Mouse (Mus musculus) left cerebral cortex, postnatal 36 days (tissue): ENCODE measurements around the gene Ncoa1. TPM values are rescaled to one million over a fixed set of nuclear protein-coding genes. Genes with fewer than 3 reads are reported as not detected.

ENCODE experiments used
- DNase-seq, 2 experiments: peaks; one replicate each; pipeline ENCODE4 v3.0.0; 2021 to 2022; ENCODE audit warnings: low spot score in 2 of 2, mixed read lengths in 1 of 2
- intact Hi-C: fragments of 180-260 bp; cut with DNase I; formaldehyde crosslinking; loops from one replicate; pipeline ENCODE4 v1.15.1; 2025
- total RNA-seq, 2 experiments: library from RNA; stranded (reverse); gene quantifications; 2 replicates each; pipeline ENCODE4 v1.2.3; 2021

The Ncoa1 gene
- total RNA-seq, 2 experiments from 2014 or later: 104 to 110 TPM

DNA sequence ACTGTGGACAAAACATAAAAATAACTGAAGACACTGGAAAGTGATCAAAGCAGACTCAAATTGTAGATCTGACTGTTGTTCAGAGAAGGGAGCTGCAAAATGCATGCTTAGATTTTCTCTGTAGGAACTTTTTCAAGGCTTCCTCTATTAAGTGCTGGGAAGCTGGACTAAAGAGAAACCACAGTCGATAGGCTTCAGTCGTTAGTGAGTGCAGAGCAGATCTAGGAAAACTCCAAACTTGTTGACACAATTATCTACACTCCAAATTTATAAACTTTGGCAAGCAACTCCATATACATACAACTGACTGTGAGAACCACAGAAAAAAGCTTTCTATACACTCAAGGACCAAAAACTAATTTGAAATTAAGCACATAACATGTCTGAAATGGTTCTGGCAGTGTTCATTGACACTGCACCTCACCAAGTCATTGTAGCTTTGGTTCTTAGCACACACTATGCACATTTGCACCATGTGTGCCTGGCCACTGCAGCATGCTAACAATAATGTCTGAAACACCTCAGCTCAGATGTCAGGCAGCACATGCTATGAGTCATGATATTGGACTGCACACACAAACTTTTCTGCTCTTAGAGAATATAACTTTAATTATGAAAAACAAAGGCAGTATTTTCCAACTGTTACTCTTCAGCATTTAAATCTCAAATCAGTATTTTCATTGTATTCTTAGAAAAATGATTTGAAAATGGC is 121.8 kb downstream of the Ncoa1 start:
- DNase-seq: no peak
- intact Hi-C loops: no loop called here

DNA sequence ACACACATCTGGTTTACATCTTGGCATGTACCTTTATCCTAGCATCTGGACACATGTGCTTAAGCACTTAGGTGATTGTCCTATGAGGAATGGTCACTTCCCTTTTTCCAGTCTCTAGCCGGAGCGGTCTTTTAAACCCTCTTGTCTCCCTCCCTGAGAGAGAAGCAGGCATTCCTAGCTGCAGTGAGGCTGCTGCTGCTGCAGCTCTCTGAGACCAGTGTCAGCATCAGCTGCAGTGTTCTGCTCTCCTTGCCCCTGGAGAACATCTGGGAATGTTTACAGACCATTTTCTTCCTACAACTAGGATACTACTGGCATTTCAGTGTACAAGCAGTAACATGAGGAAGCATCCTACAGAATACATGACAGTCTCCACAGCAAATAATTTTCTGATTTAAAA is 133.8 kb downstream of the Ncoa1 start:
- no peak for DNase-seq
- intact Hi-C loops: no loop called here

DNA sequence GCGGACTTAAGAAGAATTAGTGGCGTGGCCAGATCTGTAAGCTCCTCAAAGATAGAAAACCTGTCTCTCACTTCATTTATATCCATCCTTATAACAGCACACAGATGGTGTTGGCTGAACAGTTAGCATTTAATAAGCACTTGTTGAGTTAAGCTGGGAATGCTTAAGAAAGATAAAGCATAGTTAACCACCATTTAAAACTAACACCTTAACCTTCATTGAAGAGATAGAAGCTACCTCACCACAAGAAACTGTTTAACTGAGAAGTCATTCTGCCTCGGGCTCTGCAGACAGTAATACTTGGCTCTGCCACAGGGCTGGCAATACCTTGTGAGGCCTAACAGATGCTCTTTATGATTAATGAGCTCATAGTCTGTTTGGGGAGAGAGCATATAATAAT is 134.9 kb downstream of the Ncoa1 start:
- intact Hi-C loops: no loop called here
- DNase-seq: no peak

DNA sequence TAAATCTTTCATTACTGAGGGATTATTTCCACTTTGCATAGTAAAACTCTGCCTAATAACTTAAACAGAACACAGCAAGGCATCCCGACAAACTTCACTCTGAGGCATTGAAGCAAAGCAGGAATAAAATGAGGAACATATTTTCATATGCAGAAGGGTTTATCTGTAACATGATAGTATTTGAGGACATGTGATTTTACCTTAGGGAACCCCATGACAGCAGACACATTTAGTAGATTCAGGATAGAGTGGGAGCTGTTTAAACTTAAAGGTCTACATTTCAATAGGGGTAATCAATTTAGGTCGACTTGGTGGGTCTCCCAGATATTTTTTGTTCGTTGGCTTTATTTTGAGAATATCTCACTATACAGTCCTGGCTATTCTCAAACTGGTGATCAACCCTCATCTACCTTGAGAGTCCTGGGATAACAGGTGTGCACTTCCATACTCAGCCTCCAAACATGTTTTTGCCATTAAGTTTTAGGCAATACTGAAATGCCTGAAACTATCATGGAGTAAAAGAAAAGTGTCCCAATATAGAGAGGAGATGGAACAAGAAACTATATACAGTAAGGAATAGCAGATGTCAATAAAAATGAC is 136.6 kb downstream of the Ncoa1 start:
- DNase-seq: no peak
- intact Hi-C loops: no loop called here

DNA sequence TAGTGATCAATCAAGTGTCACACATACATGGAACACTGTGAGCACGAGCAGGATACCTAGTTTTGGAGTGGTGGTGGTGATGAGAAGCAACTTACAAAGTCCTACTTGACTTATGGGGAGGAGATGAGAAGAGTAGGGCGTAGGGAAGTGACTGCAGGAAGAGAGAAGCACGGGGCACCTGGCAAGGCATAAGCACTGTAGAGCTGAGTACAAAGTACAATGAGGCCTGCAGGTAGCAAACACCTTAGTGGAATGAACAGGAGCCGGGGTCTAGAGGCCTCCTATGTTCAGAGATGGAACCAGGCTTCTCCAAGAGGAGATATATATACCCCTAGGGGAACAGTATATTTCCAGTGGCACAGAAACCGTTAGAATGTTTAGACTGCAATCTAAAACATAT is 153.4 kb downstream of the Ncoa1 start:
- no peak for DNase-seq
- intact Hi-C loops: no loop called here

DNA sequence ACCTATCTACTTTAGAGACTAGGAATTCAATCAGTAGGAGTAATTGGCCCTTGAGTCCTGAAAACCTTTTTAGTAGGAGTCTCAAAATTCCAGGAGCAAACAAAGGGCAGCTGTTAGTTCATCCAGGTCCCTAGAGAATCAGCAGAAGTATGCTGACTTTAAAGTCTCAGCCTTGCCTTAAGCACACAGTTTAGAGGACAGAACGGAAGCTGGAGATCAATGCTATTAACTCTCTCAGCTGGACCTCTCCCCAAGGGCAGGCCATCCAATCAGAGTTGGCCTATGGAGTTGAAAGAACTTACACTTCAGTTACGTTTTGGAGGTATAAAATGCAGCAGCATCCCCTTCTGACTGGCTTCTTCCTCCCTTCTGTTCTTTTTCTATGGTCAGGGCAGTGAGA is 154.8 kb downstream of the Ncoa1 start:
- no peak for DNase-seq

DNA sequence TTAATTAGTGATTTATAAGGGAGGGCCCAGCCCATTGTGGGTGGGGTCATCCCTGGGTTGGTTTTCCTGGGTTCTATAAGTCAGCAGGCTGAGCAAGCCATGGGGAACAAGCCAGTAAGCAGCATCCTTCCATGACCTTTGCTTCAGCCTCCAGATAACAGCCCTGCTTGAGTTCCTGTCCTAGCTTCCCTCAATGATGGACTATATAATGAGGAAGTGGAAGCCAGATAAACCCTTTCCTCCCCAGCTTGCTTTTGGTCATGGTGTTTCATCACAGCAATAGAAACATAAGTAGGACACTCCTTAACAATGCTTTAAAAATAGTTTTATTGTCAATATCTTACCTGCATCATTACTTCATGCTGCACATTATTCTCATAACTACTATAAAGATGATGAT is 163.2 kb downstream of the Ncoa1 start:
- no peak for DNase-seq
- intact Hi-C loops: no loop called here

More for the DNA sequence above, 154.8 kb downstream of the Ncoa1 start:
- intact Hi-C loops: no loop called here

DNA sequence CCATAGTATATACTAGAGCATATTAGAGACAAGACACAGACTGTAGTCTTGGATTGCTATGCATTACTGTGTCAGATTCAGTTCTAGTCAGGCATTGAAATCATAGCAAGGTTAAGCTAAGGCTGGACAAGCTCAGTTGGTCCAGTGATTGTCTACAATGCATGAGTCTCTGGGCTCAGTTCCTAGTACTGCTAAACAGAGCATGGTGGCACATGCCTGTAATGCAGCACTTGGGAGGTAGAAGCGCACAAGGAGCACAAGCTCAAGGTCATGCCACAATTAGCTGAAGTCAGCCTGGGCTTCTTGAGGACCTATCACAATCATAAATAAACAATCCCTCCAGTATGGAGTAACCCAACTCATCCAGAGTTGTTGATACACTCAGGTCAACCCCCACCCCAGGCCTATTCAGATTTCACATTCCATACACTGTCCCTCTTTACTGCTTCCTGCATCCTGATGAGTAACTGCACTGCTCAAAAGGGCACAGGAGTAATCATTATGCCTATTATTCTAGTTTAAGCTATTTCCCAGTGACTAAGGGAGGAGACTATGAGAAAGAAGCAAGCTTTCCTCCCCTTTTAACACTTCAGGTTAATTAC is 170.2 kb downstream of the Ncoa1 start:
- intact Hi-C loops: no loop called here
- no peak for DNase-seq

DNA sequence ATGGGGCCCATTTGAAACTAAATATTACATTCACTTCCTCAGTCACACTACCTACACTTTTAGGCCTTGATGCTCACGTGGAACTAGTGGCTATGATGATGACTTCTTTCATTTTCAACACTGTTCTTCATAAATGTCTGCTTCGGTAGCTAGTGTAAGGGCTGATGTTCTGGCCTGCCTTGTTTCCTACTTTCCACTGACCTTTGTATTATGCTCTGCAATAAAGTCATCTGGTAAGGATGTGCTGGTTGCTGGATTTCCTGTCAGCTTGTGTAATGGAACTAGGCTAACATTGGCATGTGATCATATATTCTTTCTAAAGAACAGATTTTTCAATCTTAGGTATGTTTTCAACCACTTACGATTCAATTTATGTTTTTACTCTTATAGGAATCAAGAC is 177.7 kb downstream of the Ncoa1 start:
- intact Hi-C loops: loop anchor here (10.0 kb wide), 1 partner anchor 176 kb away; the partner anchor contains the start of gene Ncoa1
- no peak for DNase-seq

DNA sequence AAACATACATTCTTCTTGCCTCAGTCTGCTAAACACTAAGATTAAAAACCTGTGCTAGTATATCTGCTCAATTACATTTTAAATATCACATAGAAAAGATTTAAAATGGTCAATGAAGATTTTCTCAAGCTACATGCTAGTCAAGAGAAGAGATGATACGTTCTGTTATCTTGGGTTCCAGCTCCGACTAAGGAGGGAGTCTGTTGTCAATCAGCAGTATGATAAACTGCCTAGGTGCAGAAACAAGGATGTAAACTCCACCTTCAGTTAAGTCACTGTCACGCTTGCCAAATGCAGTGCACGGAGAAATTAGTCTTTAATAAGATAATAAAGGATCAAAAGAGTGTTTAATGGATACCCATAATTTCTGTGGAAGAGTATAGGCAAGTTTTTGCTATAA is 178.4 kb downstream of the Ncoa1 start:
- DNase-seq: no peak
- intact Hi-C loops: loop anchor here (10.0 kb wide), 1 partner anchor 176 kb away; the partner anchor contains the start of gene Ncoa1

DNA sequence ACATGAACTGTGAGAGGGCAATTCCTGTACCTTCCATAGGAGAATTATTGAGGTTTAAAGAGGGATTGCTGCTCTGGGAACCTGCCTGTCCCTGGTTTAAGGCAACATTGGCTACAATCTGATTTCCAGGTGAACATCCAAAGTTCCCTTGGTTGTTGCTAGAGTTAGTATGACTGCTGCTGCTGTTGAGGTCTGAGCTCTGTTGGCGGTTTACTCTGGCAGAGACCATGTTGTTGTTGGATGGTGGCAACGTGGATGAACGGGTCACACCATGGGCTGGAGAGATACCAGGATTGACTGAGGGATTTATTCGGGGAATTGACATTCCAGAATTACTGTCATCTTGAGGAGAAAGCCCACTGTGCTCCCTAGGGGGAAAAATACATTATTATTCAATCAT is 181.1 kb downstream of the Ncoa1 start:
- intact Hi-C loops: loop anchor here (10.0 kb wide), 1 partner anchor 179 kb away; the partner anchor contains the start of gene Ncoa1
- no peak for DNase-seq

DNA sequence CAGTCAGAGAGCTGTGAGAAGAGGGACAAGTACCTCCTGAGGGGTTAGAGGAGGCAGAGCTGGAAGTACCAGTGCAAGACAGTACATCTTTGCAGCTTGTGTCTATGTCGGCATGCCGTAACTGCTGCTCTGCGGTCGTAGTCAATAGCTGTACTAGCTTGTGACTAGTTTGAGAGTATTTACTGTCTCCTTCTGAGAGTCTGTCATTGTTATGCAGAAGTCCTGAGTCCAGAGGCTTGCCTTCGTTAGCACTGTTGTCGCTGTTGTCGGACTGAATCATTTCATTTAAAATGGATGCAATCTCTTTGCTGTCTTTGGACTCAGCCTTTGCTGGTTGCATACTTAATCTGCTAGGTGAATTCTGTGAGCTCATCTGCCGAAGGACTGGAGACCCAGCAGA is 181.7 kb downstream of the Ncoa1 start:
- intact Hi-C loops: loop anchor here (10.0 kb wide), 1 partner anchor 180 kb away; the partner anchor contains the start of gene Ncoa1
- DNase-seq: no peak

DNA sequence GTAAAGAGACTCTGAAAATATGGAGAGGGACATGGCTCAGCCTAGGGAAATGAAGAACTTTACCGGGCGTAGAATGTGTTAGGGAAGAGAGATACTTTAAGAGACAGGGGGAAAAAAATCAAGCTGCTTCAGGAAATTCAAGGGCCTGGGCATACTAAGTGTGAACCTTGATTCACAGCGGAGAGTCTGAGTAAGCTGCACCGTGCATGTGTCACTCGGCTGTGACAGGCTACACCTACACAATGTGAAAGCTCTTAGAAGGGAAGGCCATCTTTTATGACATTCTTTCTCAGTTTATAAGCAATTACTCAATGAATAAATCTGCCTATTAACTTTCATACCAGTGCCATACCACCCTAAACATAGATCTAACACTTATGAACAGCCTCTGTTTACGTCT is 183.2 kb downstream of the Ncoa1 start:
- intact Hi-C loops: loop anchor here (10.0 kb wide), 1 partner anchor 181 kb away; the partner anchor contains the start of gene Ncoa1
- DNase-seq: no peak

DNA sequence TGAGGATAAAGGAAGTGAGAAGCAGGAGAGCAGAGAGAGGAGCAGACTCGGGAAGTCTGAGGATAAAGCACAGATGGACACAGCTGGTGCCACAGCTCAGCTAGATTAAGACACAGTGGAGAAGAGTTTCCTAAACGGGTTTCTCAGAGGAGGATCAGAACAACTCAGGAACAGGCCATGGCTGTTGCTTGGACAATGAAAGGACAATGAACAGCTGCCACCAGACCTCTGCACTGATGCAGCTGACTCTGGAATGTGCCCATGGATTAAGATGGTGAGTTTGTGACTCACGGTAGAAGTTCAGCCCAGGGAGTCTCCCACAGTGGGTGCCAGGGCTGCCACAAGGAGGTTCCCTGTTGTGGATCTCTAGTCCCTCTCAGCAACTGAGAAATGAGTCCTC is 191.8 kb downstream of the Ncoa1 start:
- DNase-seq: no peak
- intact Hi-C loops: no loop called here

DNA sequence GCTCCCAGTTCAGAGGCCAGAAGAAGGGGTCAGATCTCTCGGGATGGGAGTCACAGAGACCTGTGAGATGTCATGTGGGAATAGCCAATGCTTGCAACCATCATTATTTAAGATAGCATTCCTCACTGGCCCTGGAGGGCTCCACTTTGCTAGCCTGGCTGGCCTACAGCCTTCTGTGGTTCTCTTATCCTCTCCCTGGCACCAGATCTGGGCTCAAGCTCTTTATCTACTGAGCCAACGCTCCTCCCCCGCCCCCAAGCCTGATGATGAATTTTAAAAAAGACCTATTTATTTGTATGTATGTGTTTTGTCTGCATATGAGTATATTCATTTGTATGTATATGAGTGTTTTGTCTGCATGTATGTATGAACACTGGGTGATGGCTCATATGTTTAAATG is 197.1 kb downstream of the Ncoa1 start:
- no peak for DNase-seq
- intact Hi-C loops: no loop called here

DNA sequence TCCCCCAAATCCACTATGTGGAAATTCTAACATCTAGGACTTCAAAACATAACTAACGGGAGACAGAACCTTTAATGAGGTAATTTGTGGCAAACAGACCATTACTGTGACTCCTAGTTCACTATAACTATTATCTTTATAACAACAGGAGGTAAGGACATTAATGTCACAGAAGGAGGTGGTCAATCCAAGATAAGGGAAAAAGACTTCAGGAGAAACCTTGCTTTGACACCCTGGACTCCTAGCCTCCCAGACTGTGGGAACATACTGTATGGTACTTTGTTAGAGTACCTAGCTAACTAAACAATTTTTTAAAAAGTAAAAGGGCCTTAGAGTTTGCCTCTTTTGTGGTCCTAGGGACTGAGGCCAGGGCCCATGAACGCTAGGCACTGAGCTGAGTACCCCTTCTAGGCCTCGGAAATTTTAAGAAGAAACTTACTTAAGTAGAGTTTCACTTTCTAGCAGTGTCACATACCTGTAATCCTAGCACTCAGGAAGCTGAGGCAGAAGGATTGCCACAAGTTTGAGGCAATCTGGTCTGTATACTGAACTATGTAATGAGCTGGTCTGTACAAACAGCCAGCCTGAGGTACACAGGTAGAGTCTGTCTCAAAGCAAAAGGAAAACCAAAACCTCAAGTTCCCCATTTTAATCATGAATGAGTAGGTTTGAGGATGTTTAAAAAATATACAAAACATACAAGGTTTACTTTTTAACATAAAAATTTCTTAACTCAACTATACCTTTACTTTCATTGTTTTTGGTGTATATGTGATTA is 197.8 kb downstream of the Ncoa1 start:
- no peak for DNase-seq
- intact Hi-C loops: no loop called here

DNA sequence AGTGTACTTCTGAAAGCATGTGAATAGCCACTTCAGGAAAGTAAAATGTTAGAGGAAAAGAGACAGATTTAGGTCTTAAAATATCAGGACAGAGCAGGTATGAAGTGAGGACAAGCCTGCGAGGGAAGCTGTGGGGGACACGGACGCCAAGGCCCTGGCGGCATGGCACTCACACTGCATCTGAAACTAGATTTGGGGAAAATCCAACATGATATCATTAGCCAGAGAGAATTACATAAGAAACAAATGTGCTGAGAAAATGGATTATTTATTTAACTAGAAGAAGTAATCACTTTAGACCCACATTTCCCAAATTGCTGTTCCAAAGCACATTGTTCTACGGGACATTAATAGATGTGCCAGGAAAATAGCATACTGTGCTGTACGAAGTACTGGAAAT is 205.9 kb downstream of the Ncoa1 start:
- no peak for DNase-seq
- intact Hi-C loops: no loop called here

DNA sequence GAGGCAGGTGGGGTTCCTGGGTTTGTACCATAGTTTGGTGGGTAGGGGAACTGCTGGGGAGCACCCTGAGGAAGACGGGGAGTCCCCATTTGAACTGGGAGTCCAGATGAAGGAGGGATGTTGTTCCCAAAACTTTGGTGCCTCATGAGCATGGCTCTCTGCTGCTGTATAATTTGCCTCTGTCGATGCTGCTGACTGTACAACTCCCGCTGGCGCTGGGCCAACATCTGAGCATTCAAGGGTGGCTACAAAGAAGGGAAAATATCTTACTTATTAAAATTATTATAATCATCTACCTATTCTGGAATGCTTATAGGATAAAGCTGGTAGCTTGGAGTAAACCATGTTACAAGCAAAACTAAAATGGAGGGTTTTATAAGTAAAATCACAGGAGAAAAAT is 209.2 kb downstream of the Ncoa1 start:
- no peak for DNase-seq
- intact Hi-C loops: no loop called here

DNA sequence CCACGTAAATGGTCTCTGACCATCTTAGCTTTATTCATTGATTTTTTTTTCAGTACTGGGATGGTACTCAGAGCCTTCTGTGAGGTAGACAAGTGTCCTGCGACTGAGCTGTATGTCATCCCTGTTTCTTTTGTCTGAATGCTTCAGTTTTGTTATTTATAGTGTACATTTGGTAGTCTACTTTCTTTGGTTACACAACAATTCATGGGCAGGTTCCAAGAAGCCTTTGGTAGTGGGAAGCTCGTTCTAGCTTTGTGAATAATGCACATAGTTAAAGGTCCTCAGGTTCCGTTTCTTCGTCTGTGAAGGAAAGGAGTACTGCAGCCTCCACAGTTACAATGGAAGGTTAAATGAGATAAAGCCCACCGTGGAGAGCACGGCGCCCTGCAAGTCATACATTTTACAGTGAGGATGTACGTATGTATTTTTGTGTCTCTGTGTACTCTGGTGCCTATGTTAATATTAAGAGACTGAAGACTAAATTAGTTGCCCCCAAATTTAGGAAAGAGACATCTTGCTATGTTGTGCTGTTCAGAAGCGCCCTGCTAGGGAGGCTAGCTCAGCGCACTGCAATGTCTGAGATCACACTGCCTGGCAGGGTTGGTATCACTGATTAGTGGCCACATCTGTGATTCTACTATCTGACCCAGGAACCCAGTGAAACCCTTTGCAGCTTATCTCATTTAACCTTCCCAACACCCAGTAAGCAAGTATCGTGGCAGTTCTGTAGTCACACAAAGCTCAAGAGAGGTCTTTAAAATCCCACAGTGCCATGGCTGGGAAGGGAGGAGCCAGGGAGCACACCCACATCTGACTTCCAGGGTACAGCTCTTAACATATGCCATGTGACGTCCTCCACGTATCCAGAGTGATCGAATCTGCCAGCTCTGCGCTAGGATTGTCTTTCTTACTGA is 224.0 kb downstream of the Ncoa1 start:
- DNase-seq: no peak
- intact Hi-C loops: no loop called here
